Mouse (Mus musculus) kidney, adult 2 months (tissue): ENCODE measurements around the gene Cela2a.

Experiments used
- CTCF ChIP-seq: fragments of 200-500 bp; conservative IDR thresholded peaks from 2 replicates; pipeline ENCODE4 v1.5.1; 2011; ENCODE audit warnings: low read depth, mild to moderate bottlenecking, control low read depth, low read length, moderate library complexity, mixed read lengths; ENCODE audit not compliant: insufficient read depth, insufficient read length
- POLR2A ChIP-seq: fragments of 200-500 bp; IDR thresholded peaks from one replicate; pipeline ENCODE4 v1.6.1; 2011; ENCODE audit warnings: low read depth, low read length, control low read depth

DNA sequence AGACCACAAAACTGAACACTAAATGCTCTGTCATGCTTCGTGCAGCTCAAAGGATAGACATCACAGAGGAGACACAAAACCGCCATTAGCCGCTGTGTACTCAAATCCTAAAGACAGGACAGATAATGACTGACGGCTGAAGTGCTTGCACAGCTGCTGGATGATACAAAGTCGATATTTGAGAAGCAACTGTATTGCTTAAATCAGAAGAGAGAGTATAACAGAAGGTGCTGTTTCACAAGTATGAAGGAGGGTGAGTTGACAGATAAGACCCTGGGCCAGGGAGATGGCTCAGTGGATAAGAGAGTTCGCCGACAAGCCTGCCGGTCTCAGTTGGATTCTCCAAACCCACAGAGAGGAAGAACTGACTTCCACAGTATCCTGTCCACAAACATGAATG is 54.1 kb downstream of the Cela2a start:
- no peak for TF ChIP-seq CTCF
- TF ChIP-seq POLR2A: no peak
